Mouse (Mus musculus) C2C12 (cell line): ENCODE measurements around the gene Slc46a1. TPM values are rescaled to one million over a fixed set of nuclear protein-coding genes. Genes with fewer than 3 reads are reported as not detected.

Source experiments
- H3K27me3 ChIP-seq: one replicate; pipeline ENCODE4 v1.6.1; 2011; ENCODE audit not compliant: control insufficient read depth, insufficient read depth, insufficient read length
- H3K36me3 ChIP-seq: one replicate; pipeline ENCODE4 v1.6.1; 2011; ENCODE audit not compliant: control insufficient read depth, insufficient read depth
- H3K4me3 ChIP-seq: one replicate; pipeline ENCODE4 v1.5.1; 2011; ENCODE audit warnings: mild to moderate bottlenecking, control low read depth; ENCODE audit not compliant: poor library complexity, insufficient read depth, severe bottlenecking
- H3K79me2 ChIP-seq: one replicate; pipeline ENCODE4 v1.6.1; 2011; ENCODE audit not compliant: control insufficient read depth, insufficient read depth
- H3K79me3 ChIP-seq: one replicate; pipeline ENCODE4 v1.6.1; 2011; ENCODE audit warnings: low read depth, control low read depth
- H3ac ChIP-seq: one replicate; pipeline ENCODE3; 2011; ENCODE audit warnings: low read depth; ENCODE audit not compliant: control insufficient read depth, insufficient read length
- CEBPB ChIP-seq: IDR thresholded peaks from one replicate; pipeline ENCODE4 v1.6.1; 2011; ENCODE audit warnings: low read depth, mild to moderate bottlenecking, control low read depth, moderate library complexity
- CTCF ChIP-seq: IDR thresholded peaks from one replicate; pipeline ENCODE4 v1.5.1; 2011; ENCODE audit not compliant: control insufficient read depth, insufficient read depth, insufficient read length
- FOSL1 ChIP-seq: IDR thresholded peaks from one replicate; pipeline ENCODE4 v1.8.0; 2011; ENCODE audit warnings: mild to moderate bottlenecking, low read length; ENCODE audit not compliant: poor library complexity, insufficient read depth, severe bottlenecking
- MAX ChIP-seq: IDR thresholded peaks from one replicate; pipeline ENCODE4 v1.6.1; 2011; ENCODE audit warnings: mild to moderate bottlenecking, control low read depth
- MYOD1 ChIP-seq: IDR thresholded peaks from one replicate; pipeline ENCODE4 v1.6.1; 2011; ENCODE audit warnings: low read depth; ENCODE audit not compliant: control insufficient read depth, insufficient read length
- MYOG ChIP-seq: IDR thresholded peaks from one replicate; pipeline ENCODE4 v1.6.1; 2011; ENCODE audit not compliant: control insufficient read depth, insufficient read length; ENCODE audit errors: extremely low read depth
- USF1 ChIP-seq: IDR thresholded peaks from one replicate; pipeline ENCODE4 v1.6.1; 2011; ENCODE audit warnings: low read depth, mild to moderate bottlenecking, control low read depth, moderate library complexity
- polyA plus RNA-seq: library from polyadenylated mRNA; unstranded; fragments of >200 nt; fragmentation: generic; extraction: Trizol; gene quantifications from one replicate; pipeline ENCODE4 v1.2.1, GENCODE M21; 2012; ENCODE audit warnings: missing spikeins

The Slc46a1 gene
- polyA plus RNA-seq, 1 experiment: 7.3 TPM

DNA sequence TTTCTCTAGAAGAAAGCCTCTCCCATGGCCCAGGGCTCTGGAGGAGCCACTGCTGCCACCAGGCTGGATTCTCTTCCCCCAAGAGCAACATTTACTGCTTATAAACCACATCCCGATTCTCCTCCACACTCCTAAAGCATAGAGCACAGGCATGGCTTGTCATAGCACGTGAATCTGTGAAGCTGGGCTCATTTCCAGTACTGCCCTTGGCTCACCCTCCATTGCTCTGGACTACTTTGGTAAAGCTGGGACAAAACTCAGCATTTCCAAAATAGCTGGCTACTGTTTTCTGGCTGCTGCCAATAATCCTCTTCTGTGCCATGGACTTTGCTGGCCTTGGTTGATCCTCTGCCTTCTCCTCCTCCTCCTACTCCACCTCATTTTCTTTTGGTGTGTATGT is 41.1 kb upstream of the Slc46a1 start:
- Histone ChIP-seq H3K79me3 (no peaks in the 10 kb centered on the region), H3K79me2 (no peaks in the 10 kb centered on the region), H3ac (no peak overlapping the region), H3K27me3 (no peaks in the 10 kb centered on the region), H3K36me3 (no peaks in the 10 kb centered on the region), H3K4me3 (no peak overlapping the region)
- no peak for TF ChIP-seq FOSL1
- no peak for TF ChIP-seq MAX
- no peak for TF ChIP-seq MYOG
- no peak for TF ChIP-seq MYOD1
- no peak for TF ChIP-seq CTCF
- no peak for TF ChIP-seq CEBPB
- no peak for TF ChIP-seq USF1

DNA sequence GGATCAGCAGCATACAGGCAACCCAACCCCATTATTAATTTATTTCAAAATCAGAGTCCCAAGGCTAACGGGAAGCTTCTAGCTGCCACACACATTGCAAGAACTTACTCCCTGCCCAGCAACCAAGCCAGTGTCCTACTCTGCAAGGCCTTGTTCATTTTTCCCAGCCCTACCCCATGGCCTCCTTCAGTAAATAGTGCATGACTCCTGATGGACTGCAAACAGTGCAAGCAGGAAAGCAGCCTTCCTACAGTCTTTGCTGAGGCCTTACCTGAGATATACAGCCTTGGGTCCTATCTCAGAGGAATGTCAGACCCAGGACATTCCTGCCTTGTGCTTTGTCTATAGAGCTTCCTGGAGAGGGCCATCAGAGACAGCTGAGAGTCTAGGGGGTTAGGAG is 39.9 kb upstream of the Slc46a1 start:
- H3K4me3 ChIP-seq: no peak overlapping the region
- TF ChIP-seq MAX: no peak
- no peak for TF ChIP-seq CEBPB
- no peak for TF ChIP-seq MYOD1
- no peak for TF ChIP-seq CTCF
- no peak for TF ChIP-seq MYOG
- TF ChIP-seq FOSL1: no peak
- no peak for TF ChIP-seq USF1
- H3ac ChIP-seq: no peak overlapping the region
- no peaks in the 10 kb centered on the region for H3K79me2 ChIP-seq
- no peaks in the 10 kb centered on the region for H3K79me3 ChIP-seq
- no peaks in the 10 kb centered on the region for H3K36me3 ChIP-seq
- no peaks in the 10 kb centered on the region for H3K27me3 ChIP-seq

DNA sequence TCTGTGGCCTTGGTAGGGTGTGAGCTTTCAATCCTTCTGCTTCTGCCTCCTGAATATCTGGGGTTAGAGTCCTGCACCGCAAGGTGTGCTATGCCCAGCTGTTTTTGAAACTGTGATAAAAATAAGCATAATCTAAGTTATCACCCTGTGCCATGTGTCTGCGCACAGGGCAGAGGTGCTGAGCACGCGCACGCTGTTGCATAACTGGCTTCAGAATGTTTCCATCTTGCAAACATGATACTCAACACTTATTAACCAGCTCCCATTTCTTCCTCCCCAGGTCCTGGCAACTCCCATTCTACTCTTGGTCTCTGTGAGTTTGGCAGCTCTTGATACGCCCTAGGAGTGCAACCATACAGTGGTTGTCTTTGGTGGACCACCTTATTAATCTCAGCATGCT is 37.8 kb upstream of the Slc46a1 start:
- no peak overlapping the region for H3ac ChIP-seq
- H3K36me3 ChIP-seq: no peaks in the 10 kb centered on the region
- H3K27me3 ChIP-seq: no peaks in the 10 kb centered on the region
- no peak overlapping the region for H3K4me3 ChIP-seq
- TF ChIP-seq MYOG: no peak
- TF ChIP-seq CEBPB: no peak
- TF ChIP-seq MYOD1: no peak
- TF ChIP-seq CTCF: no peak
- TF ChIP-seq USF1: no peak
- no peak for TF ChIP-seq MAX
- TF ChIP-seq FOSL1: no peak
- H3K79me3 ChIP-seq: no peaks in the 10 kb centered on the region
- no peaks in the 10 kb centered on the region for H3K79me2 ChIP-seq

DNA sequence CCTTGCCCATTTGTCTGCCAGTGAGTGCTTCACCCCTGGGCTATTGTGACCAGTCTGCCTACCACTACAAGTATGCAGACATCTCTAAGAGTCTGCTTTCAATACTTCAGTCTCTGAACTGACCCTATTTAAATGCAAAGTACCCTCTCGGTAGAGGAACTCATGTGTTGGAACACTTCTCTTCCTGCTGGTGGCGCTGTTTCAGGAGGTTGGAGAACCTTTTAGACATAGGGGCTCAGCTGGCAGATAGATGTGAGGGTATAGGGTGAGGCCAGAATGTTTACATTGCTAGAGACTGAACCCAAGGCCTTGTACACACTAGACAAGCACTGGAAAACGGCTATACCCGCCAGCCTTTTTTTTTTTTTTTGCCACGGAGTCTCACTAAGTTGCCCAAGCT is 37.2 kb upstream of the Slc46a1 start:
- Histone ChIP-seq H3K4me3 (no peak overlapping the region), H3K27me3 (no peaks in the 10 kb centered on the region), H3ac (no peak overlapping the region), H3K79me3 (no peaks in the 10 kb centered on the region), H3K36me3 (no peaks in the 10 kb centered on the region), H3K79me2 (no peaks in the 10 kb centered on the region)
- TF ChIP-seq CEBPB: no peak
- no peak for TF ChIP-seq FOSL1
- TF ChIP-seq CTCF: no peak
- TF ChIP-seq USF1: no peak
- no peak for TF ChIP-seq MYOD1
- TF ChIP-seq MYOG: no peak
- no peak for TF ChIP-seq MAX

DNA sequence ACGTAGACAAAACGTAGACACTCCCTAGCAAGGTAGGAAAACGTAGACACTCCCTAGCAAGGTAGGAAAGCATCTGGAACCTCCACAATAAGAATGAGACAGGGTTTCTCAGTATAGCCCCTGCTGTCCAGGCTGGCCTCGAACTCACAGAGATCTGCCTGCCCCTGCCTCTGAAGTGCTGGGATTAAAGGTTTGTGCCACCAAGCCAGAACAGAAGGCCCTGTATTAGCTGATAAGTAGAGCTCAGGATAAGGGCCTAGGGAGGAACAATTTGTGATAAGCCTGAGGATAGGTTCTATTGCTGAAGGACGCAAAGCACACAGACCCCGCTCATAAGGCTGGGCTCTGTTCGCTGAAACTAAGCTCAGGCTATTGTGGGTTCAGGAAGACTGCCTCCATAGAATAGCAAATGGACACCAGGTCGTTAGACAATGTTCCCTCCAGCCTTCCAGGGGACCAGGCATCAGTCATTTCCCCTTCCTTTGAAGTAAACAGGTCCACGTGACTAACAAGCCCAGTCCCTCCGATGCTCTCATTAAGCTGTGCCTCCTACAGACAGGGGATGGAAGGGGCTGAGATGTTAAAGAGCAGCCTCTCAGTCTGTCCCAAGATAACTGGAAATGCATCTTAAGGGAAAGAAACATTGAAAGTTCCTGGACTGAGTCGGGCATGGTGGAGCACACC is 35.2 kb upstream of the Slc46a1 start:
- TF ChIP-seq CEBPB (no peak), MYOG (no peak), MYOD1 (no peak), FOSL1 (no peak), CTCF (no peak)
- Histone ChIP-seq H3K36me3 (no peaks in the 10 kb centered on the region), H3ac (no peak overlapping the region), H3K27me3 (no peaks in the 10 kb centered on the region), H3K79me3 (no peaks in the 10 kb centered on the region), H3K4me3 (no peak overlapping the region), H3K79me2 (no peaks in the 10 kb centered on the region)

- H3K27me3 ChIP-seq: no peaks in the 10 kb centered on the region
- no peaks in the 10 kb centered on the region for H3K36me3 ChIP-seq
- no peak overlapping the region for H3K4me3 ChIP-seq
- H3K79me2 ChIP-seq: no peaks in the 10 kb centered on the region
- no peak overlapping the region for H3ac ChIP-seq
- no peaks in the 10 kb centered on the region for H3K79me3 ChIP-seq
- TF ChIP-seq MYOG (no peak), CTCF (no peak), MYOD1 (no peak), USF1 (no peak), CEBPB (no peak), FOSL1 (no peak), MAX (no peak)
Measured at GRCm38 (mm10) chr11:78431176-78431575, 34.3 kb upstream of the Slc46a1 start.
